16 mouse cellular contexts compared by ENCODE assay signal in the genomic region with DNA sequence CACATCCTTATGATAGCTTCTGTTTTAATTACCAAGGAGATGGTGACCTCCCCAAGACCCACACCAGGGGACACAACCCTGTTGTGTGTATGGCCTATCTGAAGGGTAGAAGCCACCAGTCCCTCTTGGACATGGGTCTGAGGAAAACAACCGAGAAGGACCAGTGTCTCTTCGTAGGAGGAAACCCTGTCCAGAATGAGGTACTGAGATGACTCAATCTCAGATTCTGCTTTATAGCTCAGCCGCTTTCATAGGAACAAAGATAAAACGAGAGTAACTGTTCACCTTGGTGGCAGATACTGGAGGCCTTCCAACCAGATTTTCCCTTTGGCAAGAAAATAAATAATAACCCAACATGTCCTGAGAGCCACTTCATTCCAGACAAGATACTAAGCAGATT.
"Had no signal": no experiment of that assay in that cellular context is flagged by ENCODE, and none has a peak within 500 bp of the region (broad histone marks: within the 10 kb centered on the region; RNA-seq: fewer than 3 reads in every experiment).

No protein-coding gene starts in this region.

- DNase-seq: lung, adult 2 months; lung, postnatal 14 days; lung, postnatal 36 days; right cerebral cortex, postnatal 14 days; thymus, adult 2 months; thymus, postnatal 25 days had no signal

- H3K4me3 ChIP-seq: lung, embryonic 15.5 days; midbrain, embryonic 13.5 days; midbrain, embryonic 15.5 days; neural tube, embryonic 12.5 days; stomach, embryonic 15.5 days had no signal

- H3K36me3 ChIP-seq: lung, embryonic 15.5 days; midbrain, embryonic 13.5 days; midbrain, embryonic 15.5 days; neural tube, embryonic 12.5 days; stomach, embryonic 15.5 days had no signal

- H3K9me3 ChIP-seq: lung, embryonic 15.5 days; midbrain, embryonic 13.5 days; midbrain, embryonic 15.5 days; neural tube, embryonic 12.5 days; stomach, embryonic 15.5 days had no signal

- ATAC-seq: lung, postnatal 0 days; midbrain, embryonic 13.5 days; midbrain, embryonic 15.5 days had no signal

- H3K27me3 ChIP-seq: lung, embryonic 15.5 days; megakaryocyte, embryonic 14.5 days; midbrain, embryonic 13.5 days; midbrain, embryonic 15.5 days; neural tube, embryonic 12.5 days; stomach, embryonic 15.5 days had no signal

- H3K4me1 ChIP-seq: lung, embryonic 15.5 days; megakaryocyte, embryonic 14.5 days; neural tube, embryonic 12.5 days; stomach, embryonic 15.5 days had no signal

- H3K4me2 ChIP-seq: lung, embryonic 15.5 days; midbrain, embryonic 11.5 days; midbrain, embryonic 13.5 days; midbrain, embryonic 15.5 days; neural tube, embryonic 12.5 days; stomach, embryonic 15.5 days had no signal

- H3K27ac ChIP-seq: lung, embryonic 15.5 days; macrophage; midbrain, embryonic 13.5 days; midbrain, embryonic 15.5 days; neural tube, embryonic 12.5 days; stomach, embryonic 15.5 days; stomach, postnatal 0 days had no signal

- H3K9ac ChIP-seq: lung, embryonic 15.5 days; midbrain, embryonic 13.5 days; midbrain, embryonic 15.5 days; neural tube, embryonic 12.5 days; stomach, embryonic 15.5 days had no signal
